In genomic region chr15:80072579-80073255, GRCm38 (mm10) we compare ENCODE assay signal across 20 mouse cellular contexts. TPM values are rescaled to one million over a fixed set of nuclear protein-coding genes. Genes with fewer than 3 reads are reported as not detected.
DNase-seq lines count a peak whose midpoint lies in the region; ATAC-seq and TF ChIP-seq lines count a peak whose summit lies in the region.
"Had no signal": no experiment of that assay in that cellular context is flagged by ENCODE, and none has a peak within 500 bp of the region (broad histone marks: within the 10 kb centered on the region; RNA-seq: fewer than 3 reads in every experiment).

No protein-coding gene starts in this region.

- no peaks in the 10 kb centered on the region for H3K9me3 ChIP-seq in liver, embryonic 12.5 days (replicated peaks)
- H3K9me3 ChIP-seq: G1E; heart, embryonic 10.5 days; hindbrain, embryonic 12.5 days; limb, embryonic 13.5 days had no signal

- ATAC-seq in liver, embryonic 12.5 days, result no peak
- ATAC-seq: forebrain, embryonic 16.5 days had no signal

- H3K79me2 ChIP-seq in heart, adult 2 months (replicated peaks; ENCODE audit: control insufficient read depth, insufficient read depth, low read length), result no peaks in the 10 kb centered on the region
- H3K79me2 ChIP-seq in liver, adult 2 months (ENCODE audit: control insufficient read depth, insufficient read depth, low read length), result no peaks in the 10 kb centered on the region

- H3K4me3 ChIP-seq in heart, adult 2 months, result no peak overlapping the region
- H3K4me3 ChIP-seq in liver, adult 2 months (ENCODE audit: insufficient read depth, low read depth, low read length), result no peak overlapping the region
- H3K4me3 ChIP-seq in liver, embryonic 12.5 days, result no peak overlapping the region
- no peak overlapping the region for H3K4me3 ChIP-seq in bone marrow, adult 2 months (replicated peaks; ENCODE audit: control insufficient read depth, low read depth, low read length)
- no peak overlapping the region for H3K4me3 ChIP-seq in small intestine, adult 2 months (ENCODE audit: low read depth, low read length)
- H3K4me3 ChIP-seq: heart, embryonic 10.5 days; hindbrain, embryonic 12.5 days; limb, embryonic 13.5 days had no signal

- no peak overlapping the region for H3K4me2 ChIP-seq in liver, embryonic 12.5 days
- H3K4me2 ChIP-seq: hindbrain, embryonic 12.5 days; limb, embryonic 13.5 days had no signal

- intact Hi-C loops in heart, adult 2 months (cut with DNase I), result loop anchor here (2.0 to 10.0 kb wide), 2 partner anchors 68 to 328 kb away; partner anchors contain the start of gene Sun2
- intact Hi-C loops in heart, postnatal 10 days (cut with DNase I), result loop anchor here (2.0 kb wide), 1 partner anchor 58 kb away; the partner anchor contains the start of gene Pdgfb

- no peak for TF ChIP-seq POLR2A in heart, adult 2 months (IDR thresholded peaks at IDR 0.05; ENCODE audit: insufficient read depth, low read depth, low read length)
- TF ChIP-seq POLR2A in liver, adult 2 months (IDR thresholded peaks at IDR 0.05; ENCODE audit: extremely low read depth, insufficient read depth, low read length), result no peak
- TF ChIP-seq POLR2A in bone marrow, adult 2 months (IDR thresholded peaks at IDR 0.05; ENCODE audit: borderline replicate concordance, control insufficient read depth, low read depth, low read length), result no peak
- TF ChIP-seq POLR2A in small intestine, adult 2 months (IDR thresholded peaks at IDR 0.05; ENCODE audit: low read depth, low read length), result no peak

- DNase-seq in heart, adult 2 months, result no peak
- DNase-seq in heart, postnatal 10 days, result no peak
- no peak for DNase-seq in liver, adult 2 months (ENCODE audit: extremely low read depth, low read depth, low spot score)
- DNase-seq in kidney, adult 8-10 months, result no peak
- DNase-seq: B cell, adult 2 months; cerebellum, adult 8-10 months; cerebellum, postnatal 36 days; embryo, embryonic 11 days; kidney, adult 11 months; layer of hippocampus, postnatal 36 days had no signal

- peak overlapping the region; percentile 62 for H3K27ac ChIP-seq in heart, adult 2 months
- H3K27ac ChIP-seq in liver, adult 2 months (replicated peaks; ENCODE audit: insufficient read depth, low read depth, low read length), result peak overlapping the region; percentile 28; the same call in 1 of the 2 replicates
- no peak overlapping the region for H3K27ac ChIP-seq in liver, embryonic 12.5 days
- peak overlapping the region; percentile 9 for H3K27ac ChIP-seq in bone marrow, adult 2 months (ENCODE audit: control insufficient read depth, insufficient read depth, low read depth, low read length, poor library complexity)
- H3K27ac ChIP-seq in small intestine, adult 2 months (ENCODE audit: insufficient read depth, low read depth, low read length), result peak overlapping the region; percentile 6; the same call in 1 of the 2 replicates
- H3K27ac ChIP-seq: hindbrain, embryonic 12.5 days; limb, embryonic 13.5 days; liver, embryonic 14.5 days had no signal

- no peak for TF ChIP-seq EP300 in heart, adult 2 months (IDR thresholded peaks at IDR 0.05; ENCODE audit: insufficient read depth, low read depth, low read length)

- H3K9ac ChIP-seq in heart, adult 2 months (ENCODE audit: low read depth, low read length), result no peak overlapping the region
- no peak overlapping the region for H3K9ac ChIP-seq in liver, adult 2 months (ENCODE audit: low read depth, low read length)
- no peak overlapping the region for H3K9ac ChIP-seq in liver, embryonic 12.5 days
- H3K9ac ChIP-seq: hindbrain, embryonic 12.5 days; limb, embryonic 13.5 days; liver, embryonic 14.5 days had no signal

- peaks cover 26% of the 10 kb centered on the region for H3K4me1 ChIP-seq in heart, adult 2 months (ENCODE audit: control insufficient read depth, insufficient read depth, low read length)
- peaks cover 3% of the 10 kb centered on the region; the same call in 1 of the 2 replicates for H3K4me1 ChIP-seq in liver, adult 2 months (ENCODE audit: control insufficient read depth, insufficient read depth, low read length)
- H3K4me1 ChIP-seq in liver, embryonic 12.5 days, result peaks cover 44% of the 10 kb centered on the region
- peaks cover 2% of the 10 kb centered on the region; the same call in 1 of the 2 replicates for H3K4me1 ChIP-seq in bone marrow, adult 2 months (ENCODE audit: control insufficient read depth, insufficient read depth, low read length)
- H3K4me1 ChIP-seq in small intestine, adult 2 months (ENCODE audit: control insufficient read depth, insufficient read depth, insufficient read length, low read length), result peaks cover 11% of the 10 kb centered on the region
- H3K4me1 ChIP-seq: hindbrain, embryonic 12.5 days had no signal

- H3K27me3 ChIP-seq in heart, adult 2 months (ENCODE audit: control insufficient read depth, insufficient read depth, low read length), result no peaks in the 10 kb centered on the region
- no peaks in the 10 kb centered on the region for H3K27me3 ChIP-seq in liver, adult 2 months (ENCODE audit: control insufficient read depth, insufficient read depth, low read length)
- peaks cover 12% of the 10 kb centered on the region; the same call in 1 of the 2 replicates for H3K27me3 ChIP-seq in liver, embryonic 12.5 days (replicated peaks)
- H3K27me3 ChIP-seq in small intestine, adult 2 months (ENCODE audit: control insufficient read depth, insufficient read depth, low read length), result no peaks in the 10 kb centered on the region
- H3K27me3 ChIP-seq: CH12.LX; hindbrain, embryonic 12.5 days; limb, embryonic 13.5 days had no signal

- TF ChIP-seq CTCF in heart, adult 2 months (IDR thresholded peaks at IDR 0.05), result no peak
- TF ChIP-seq CTCF in liver, adult 2 months (IDR thresholded peaks at IDR 0.05; ENCODE audit: low read depth, low read length), result no peak
- TF ChIP-seq CTCF in bone marrow, adult 2 months (IDR thresholded peaks at IDR 0.05; ENCODE audit: control insufficient read depth, insufficient read depth, low read length), result no peak
- no peak for TF ChIP-seq CTCF in small intestine, adult 2 months (IDR thresholded peaks at IDR 0.05; ENCODE audit: extremely low read depth, insufficient read length, insufficient replicate concordance, low read depth, low read length)

- no peaks in the 10 kb centered on the region; the same call in 1 of the 2 replicates for H3K36me3 ChIP-seq in heart, adult 2 months (ENCODE audit: control insufficient read depth, insufficient read depth, low read length)
- H3K36me3 ChIP-seq in liver, adult 2 months (ENCODE audit: control insufficient read depth, insufficient read depth, low read length), result peaks cover 7% of the 10 kb centered on the region; the same call in 1 of the 2 replicates
- H3K36me3 ChIP-seq in liver, embryonic 12.5 days, result peaks cover 16% of the 10 kb centered on the region
- peaks cover 8% of the 10 kb centered on the region for H3K36me3 ChIP-seq in small intestine, adult 2 months (ENCODE audit: control insufficient read depth, insufficient read depth, low read length)

- WGBS in heart, adult 2 months, result 35% methylated on average over 7 of the region's 7 CpGs
- WGBS in liver, adult 2 months, result 82% methylated on average over 7 of the region's 7 CpGs
- WGBS in liver, embryonic 12.5 days (ENCODE audit: insufficient replicate concordance), result 71% methylated on average over 7 of the region's 7 CpGs
- WGBS in bone marrow, adult 2 months, result 68% methylated on average over 7 of the region's 7 CpGs
- WGBS in small intestine, adult 2 months, result 54% methylated on average over 7 of the region's 7 CpGs

RNA-seq across cellular contexts. Expression of gene Syngr1, which starts 18.4 kb away (rescaled TPM):
- total RNA-seq in heart, adult 2 months (2021), result 10 to 100 TPM; 69.6 to 95.0 TPM
- polyA plus RNA-seq in heart, adult 2 months (2012; rRNA removed), result 247 and 250 TPM in 2 replicates
- total RNA-seq in heart, postnatal 10 days (2021), result 10 to 100 TPM; 84.9 to 86.7 TPM
- 0.28 and 0.47 TPM in 2 replicates for total RNA-seq in liver, adult 2 months (2014; rRNA removed)
- 1.2 and 1.6 TPM in 2 replicates for polyA plus RNA-seq in liver, adult 2 months (2012; rRNA removed)
- polyA plus RNA-seq in liver, embryonic 12.5 days (2016; fragmentation: Nextera tagmentation; extraction: Ambion mirVana), result 20.4 and 21.9 TPM in 2 replicates
- polyA plus RNA-seq in bone marrow, adult 2 months (2011; ENCODE audit: insufficient read depth, insufficient read length, low replicate concordance, missing spikeins), result 10.7 and 13.4 TPM in 2 replicates
- 13.4 and 29.1 TPM in 2 replicates for polyA plus RNA-seq in small intestine, adult 2 months (2012; rRNA removed)

RNA-seq across cellular contexts. Expression of gene Rpl3, which starts 19.0 kb away (rescaled TPM):
- total RNA-seq in heart, adult 2 months (2021), result 100 to 1,000 TPM; 137 to 150 TPM
- polyA plus RNA-seq in heart, adult 2 months (2012; rRNA removed), result 201 and 230 TPM in 2 replicates
- total RNA-seq in heart, postnatal 10 days (2021), result 100 to 1,000 TPM; 486 to 496 TPM
- total RNA-seq in liver, adult 2 months (2014; rRNA removed), result 399 and 467 TPM in 2 replicates
- polyA plus RNA-seq in liver, adult 2 months (2012; rRNA removed), result 304 and 375 TPM in 2 replicates
- 912 and 924 TPM in 2 replicates for polyA plus RNA-seq in liver, embryonic 12.5 days (2016; fragmentation: Nextera tagmentation; extraction: Ambion mirVana)
- 708 and 1,315 TPM in 2 replicates for polyA plus RNA-seq in bone marrow, adult 2 months (2011; ENCODE audit: insufficient read depth, insufficient read length, low replicate concordance, missing spikeins)
- 129 and 298 TPM in 2 replicates for polyA plus RNA-seq in small intestine, adult 2 months (2012; rRNA removed)

RNA-seq across cellular contexts. Expression of gene Pdgfb, which starts 57.9 kb away (rescaled TPM):
- total RNA-seq in heart, adult 2 months (2021), result 10 to 100 TPM; 27.1 to 27.3 TPM
- polyA plus RNA-seq in heart, adult 2 months (2012; rRNA removed), result 32.6 and 45.1 TPM in 2 replicates
- total RNA-seq in heart, postnatal 10 days (2021), result 10 to 100 TPM; 49.2 to 56.2 TPM
- 0.65 and 1.6 TPM in 2 replicates for total RNA-seq in liver, adult 2 months (2014; rRNA removed)
- polyA plus RNA-seq in liver, adult 2 months (2012; rRNA removed), result 1.0 and 1.2 TPM in 2 replicates
- 1.6 and 2.2 TPM in 2 replicates for polyA plus RNA-seq in liver, embryonic 12.5 days (2016; fragmentation: Nextera tagmentation; extraction: Ambion mirVana)
- 4.1 and 7.8 TPM in 2 replicates for polyA plus RNA-seq in bone marrow, adult 2 months (2011; ENCODE audit: insufficient read depth, insufficient read length, low replicate concordance, missing spikeins)
- 5.7 and 8.0 TPM in 2 replicates for polyA plus RNA-seq in small intestine, adult 2 months (2012; rRNA removed)
- total RNA-seq: CH12.LX had no signal
- polyA plus RNA-seq: G1E had no signal
